Mouse (Mus musculus): ENCODE results near the gene Vps25. TPM values are rescaled to one million over a fixed set of nuclear protein-coding genes. Genes with fewer than 3 reads are reported as not detected.
A peak's percentile ranks its signal among the peaks of the same experiment; 100 is the strongest.

The Vps25 gene
- polyA plus RNA-seq, 1 experiment from 2014 or later, result 92.6 TPM

- Histone ChIP-seq H3K27ac (no peak overlapping the region), H3K4me1 (peaks cover 14% of the 10 kb centered on the region), H3K9ac (no peak overlapping the region), H3K4me2 (peak overlapping the region; percentile 97), H3K36me3 (ENCODE audit: poor library complexity, severe bottlenecking) (no peaks in the 10 kb centered on the region), H3K9me3 (replicated peaks) (no peaks in the 10 kb centered on the region), H3K27me3 (peaks cover 57% of the 10 kb centered on the region), H3K4me3 (no peak overlapping the region)
- no peak for ATAC-seq
- 86% methylated on average over 6 of the region's 6 CpGs for WGBS
These were observed 5.9 kb upstream of the Vps25 start for GRCm38 (mm10) chr11:101247521-101248030.

- H3K9ac ChIP-seq, result no peak overlapping the region
- no peaks in the 10 kb centered on the region for H3K36me3 ChIP-seq (ENCODE audit: poor library complexity, severe bottlenecking)
- H3K4me3 ChIP-seq, result no peak overlapping the region
- no peak for ATAC-seq
- no peak overlapping the region for H3K4me2 ChIP-seq
- H3K27ac ChIP-seq, result no peak overlapping the region
- no peaks in the 10 kb centered on the region for H3K9me3 ChIP-seq (replicated peaks)
- 37% methylated on average over 14 of the region's 14 CpGs for WGBS
- peaks cover 51% of the 10 kb centered on the region for H3K27me3 ChIP-seq
- peaks cover 20% of the 10 kb centered on the region for H3K4me1 ChIP-seq
These were observed 5.1 kb upstream of the Vps25 start for GRCm38 (mm10) chr11:101248258-101248994.

GRCm38 (mm10) chr11:101251031-101251430 is 2.5 kb upstream of the Vps25 start:
- WGBS, result 66% methylated on average over 2 of the region's 2 CpGs
- ATAC-seq, result no peak
- H3K27me3 ChIP-seq, result peaks cover 25% of the 10 kb centered on the region
- no peak overlapping the region for H3K27ac ChIP-seq
- peaks cover 26% of the 10 kb centered on the region for H3K4me1 ChIP-seq
- H3K4me2 ChIP-seq, result no peak overlapping the region
- no peaks in the 10 kb centered on the region for H3K9me3 ChIP-seq (replicated peaks)
- no peak overlapping the region for H3K9ac ChIP-seq
- H3K36me3 ChIP-seq (ENCODE audit: poor library complexity, severe bottlenecking), result peaks cover 2% of the 10 kb centered on the region; the same call in 1 of the 2 replicates
- no peak overlapping the region for H3K4me3 ChIP-seq

GRCm38 (mm10) chr11:101252941-101253340 is 566 bp upstream of the Vps25 start:
- Histone ChIP-seq H3K4me3 (peak overlapping the region; percentile 93), H3K27ac (peak overlapping the region; percentile 84; the same call in 1 of the 2 replicates), H3K9me3 (replicated peaks) (no peaks in the 10 kb centered on the region), H3K36me3 (ENCODE audit: poor library complexity, severe bottlenecking) (peaks cover 9% of the 10 kb centered on the region), H3K4me2 (peak overlapping the region; percentile 95), H3K27me3 (peaks cover 6% of the 10 kb centered on the region), H3K4me1 (peaks cover 17% of the 10 kb centered on the region), H3K9ac (peak overlapping the region; percentile 96)
- WGBS, result 18% methylated on average over 7 of the region's 7 CpGs
- ATAC-seq, result no peak

GRCm38 (mm10) chr11:101255826-101256775 is 2.6 kb downstream of the Vps25 start:
- Histone ChIP-seq H3K27me3 (peaks cover 11% of the 10 kb centered on the region), H3K9ac (no peak overlapping the region), H3K4me1 (peaks cover 37% of the 10 kb centered on the region), H3K27ac (no peak overlapping the region), H3K36me3 (ENCODE audit: poor library complexity, severe bottlenecking) (peaks cover 23% of the 10 kb centered on the region), H3K9me3 (replicated peaks) (no peaks in the 10 kb centered on the region), H3K4me2 (no peak overlapping the region), H3K4me3 (no peak overlapping the region)
- ATAC-seq, result no peak
- 91% methylated on average over 13 of the region's 13 CpGs for WGBS

GRCm38 (mm10) chr11:101259261-101259712 is 5.8 kb downstream of the Vps25 start:
- ATAC-seq, result no peak
- Histone ChIP-seq H3K9ac (0 out of 2 replicates have a peak overlapping the region, but pooled peaks have one; percentile 71), H3K4me3 (no peak overlapping the region), H3K36me3 (ENCODE audit: poor library complexity, severe bottlenecking) (peaks cover 23% of the 10 kb centered on the region), H3K4me1 (peaks cover 43% of the 10 kb centered on the region), H3K27ac (no peak overlapping the region), H3K4me2 (peak overlapping the region; percentile 89; the same call in 1 of the 2 replicates), H3K27me3 (peaks cover 42% of the 10 kb centered on the region), H3K9me3 (replicated peaks) (no peaks in the 10 kb centered on the region)
- WGBS, result 57% methylated on average over 6 of the region's 6 CpGs

- peak within 1 kb of the TSS; percentile 89 for H3K4me2 ChIP-seq
- no peak within 1 kb of the TSS for H3K27ac ChIP-seq
- peak within 1 kb of the TSS; percentile 71 for H3K9ac ChIP-seq
- peaks cover 49% of the 10 kb centered on the region for H3K27me3 ChIP-seq
- peaks cover 23% of the 10 kb centered on the region for H3K36me3 ChIP-seq (ENCODE audit: poor library complexity, severe bottlenecking)
- WGBS, result under 1% methylated on average over 24 of the region's 43 CpGs
- H3K9me3 ChIP-seq (replicated peaks), result no peaks in the 10 kb centered on the region
- H3K4me3 ChIP-seq, result peak within 1 kb of the TSS; percentile 44
- peak; percentile 77 for ATAC-seq
- peaks cover 43% of the 10 kb centered on the region for H3K4me1 ChIP-seq
These were observed 6.7 kb downstream of the Vps25 start, which contains the start of gene Wnk4 for GRCm38 (mm10) chr11:101259948-101260825. Wnk4 (plus strand) TSS chr11:101260567.

GRCm38 (mm10) chr11:101260826-101261380 is 7.4 kb downstream of the Vps25 start:
- ATAC-seq, result no peak; the same call in 1 of the 2 replicates
- Histone ChIP-seq H3K36me3 (ENCODE audit: poor library complexity, severe bottlenecking) (peaks cover 22% of the 10 kb centered on the region), H3K27me3 (peaks cover 56% of the 10 kb centered on the region), H3K9me3 (replicated peaks) (no peaks in the 10 kb centered on the region), H3K9ac (peak overlapping the region; percentile 71), H3K4me3 (peak overlapping the region; percentile 44), H3K27ac (no peak overlapping the region), H3K4me1 (peaks cover 46% of the 10 kb centered on the region), H3K4me2 (peak overlapping the region; percentile 89)
- WGBS, result under 1% methylated on average over 30 of the region's 30 CpGs

- H3K36me3 ChIP-seq (ENCODE audit: poor library complexity, severe bottlenecking), result peaks cover 19% of the 10 kb centered on the region
- no peaks in the 10 kb centered on the region for H3K9me3 ChIP-seq (replicated peaks)
- peaks cover 46% of the 10 kb centered on the region for H3K4me1 ChIP-seq
- 2% methylated on average over 24 of the region's 24 CpGs for WGBS
- H3K9ac ChIP-seq, result no peak overlapping the region
- H3K27me3 ChIP-seq, result peaks cover 70% of the 10 kb centered on the region
- peak overlapping the region; percentile 32; the same call in 1 of the 2 replicates for H3K4me2 ChIP-seq
- no peak overlapping the region for H3K27ac ChIP-seq
- ATAC-seq, result no peak
- H3K4me3 ChIP-seq, result peak overlapping the region; percentile 6; the same call in 1 of the 2 replicates
These were observed 8.9 kb downstream of the Vps25 start for GRCm38 (mm10) chr11:101262272-101262967.

GRCm38 (mm10) chr11:101263138-101263988 is 9.9 kb downstream of the Vps25 start:
- Histone ChIP-seq H3K4me2 (no peak overlapping the region), H3K9me3 (replicated peaks) (no peaks in the 10 kb centered on the region), H3K4me1 (peaks cover 46% of the 10 kb centered on the region), H3K36me3 (ENCODE audit: poor library complexity, severe bottlenecking) (peaks cover 9% of the 10 kb centered on the region), H3K4me3 (0 out of 2 replicates have a peak overlapping the region, but pooled peaks have one; percentile 0), H3K27me3 (peaks cover 76% of the 10 kb centered on the region), H3K9ac (no peak overlapping the region), H3K27ac (no peak overlapping the region)
- no peak for ATAC-seq
- 2% methylated on average over 32 of the region's 32 CpGs for WGBS
